Mouse (Mus musculus): ENCODE results near the gene Clasp2. TPM values are rescaled to one million over a fixed set of nuclear protein-coding genes. Genes with fewer than 3 reads are reported as not detected.
A peak's percentile ranks its signal among the peaks of the same experiment; 100 is the strongest.
"Not testable (repeated sequence)": the region's sequence is repeated elsewhere in the genome, so short reads cannot be mapped to it uniquely, and the experiment has no call there.

Clasp2 gene
- total and polyA plus RNA-seq, 3 experiments = 28.7 to 209 (median 30.8) TPM

- H3K79me2 ChIP-seq (ENCODE audit: control insufficient read depth, insufficient read depth, low read length, poor library complexity); H3K4me1 ChIP-seq (ENCODE audit: control insufficient read depth in 1 of 2, insufficient read depth in 2 of 2, low read length in 2 of 2); H3K36me3 ChIP-seq (ENCODE audit: control insufficient read depth in 1 of 2, insufficient read depth in 2 of 2, low read length in 2 of 2); H3K4me3 ChIP-seq (ENCODE audit: control insufficient read depth in 1 of 2, insufficient read depth in 1 of 2, low read depth in 2 of 2, low read length in 2 of 2); H3K27ac ChIP-seq (ENCODE audit: control insufficient read depth, low read depth, low read length); H3K9me3 ChIP-seq (replicated peaks; ENCODE audit: insufficient read depth, low read length); H3K27me3 ChIP-seq (ENCODE audit: control insufficient read depth in 1 of 2, insufficient read depth in 2 of 2, low read length in 2 of 2); H3K9ac ChIP-seq (ENCODE audit: control insufficient read depth, low read depth, low read length, poor library complexity, severe bottlenecking): not testable (repeated sequence)
- TF ChIP-seq ZNF384 (IDR thresholded peaks at IDR 0.05; ENCODE audit: low read depth, low read length) = peak; percentile 54
- DNase-seq (ENCODE audit: low read depth, low spot score) = peak; percentile 30
These were observed 15.7 kb upstream of the Clasp2 start for GRCm38 (mm10) chr9:113725609-113726008.

GRCm38 (mm10) chr9:113726131-113726530 lies 15.1 kb upstream of the Clasp2 start:
- no peak overlapping the region for H3K9ac ChIP-seq (ENCODE audit: control insufficient read depth, low read depth, low read length, poor library complexity, severe bottlenecking)
- TF ChIP-seq POLR2AphosphoS2 (IDR thresholded peaks at IDR 0.05; ENCODE audit: low read length) = no peak
- TF ChIP-seq TAL1 (IDR thresholded peaks at IDR 0.05; ENCODE audit: low read length) = no peak
- TF ChIP-seq ZKSCAN1 (IDR thresholded peaks at IDR 0.05; ENCODE audit: low read depth, low read length) = no peak
- TF ChIP-seq GABPA (IDR thresholded peaks at IDR 0.05; ENCODE audit: low read depth, low read length) = no peak
- TF ChIP-seq E2F4 (IDR thresholded peaks at IDR 0.05; ENCODE audit: borderline replicate concordance, low read depth, low read length) = no peak
- no peak for TF ChIP-seq MEF2A (IDR thresholded peaks at IDR 0.05; ENCODE audit: extremely low read depth, insufficient replicate concordance, low read depth, low read length, poor library complexity, severe bottlenecking)
- no peak for TF ChIP-seq USF1 (IDR thresholded peaks at IDR 0.05; ENCODE audit: low read depth, low read length)
- TF ChIP-seq MYC (IDR thresholded peaks at IDR 0.05; ENCODE audit: low read depth, low read length) = no peak
- no peak for TF ChIP-seq POLR2AphosphoS5 (IDR thresholded peaks at IDR 0.05; ENCODE audit: borderline replicate concordance, low read depth, low read length)
- no peak for TF ChIP-seq MXI1 (IDR thresholded peaks at IDR 0.05; ENCODE audit: low read depth, low read length)
- TF ChIP-seq KAT2A (conservative IDR thresholded peaks at IDR 0.05; ENCODE audit: low read depth, low read length) = no peak
- TF ChIP-seq TCF12 (IDR thresholded peaks at IDR 0.05; ENCODE audit: low read depth, low read length) = no peak
- H3K36me3 ChIP-seq (ENCODE audit: control insufficient read depth in 1 of 2, insufficient read depth in 2 of 2, low read length in 2 of 2) = no peaks in the 10 kb centered on the region
- H3K4me1 ChIP-seq (ENCODE audit: control insufficient read depth in 1 of 2, insufficient read depth in 2 of 2, low read length in 2 of 2) = 0 out of 4 replicates have a peak, but pooled peaks cover 0 to 3% of the 10 kb centered on the region in 2 experiments
- H3K9me3 ChIP-seq (replicated peaks; ENCODE audit: insufficient read depth, low read length) = no peaks in the 10 kb centered on the region
- no peak overlapping the region for H3K4me3 ChIP-seq (ENCODE audit: control insufficient read depth in 1 of 2, insufficient read depth in 1 of 2, low read depth in 2 of 2, low read length in 2 of 2)
- H3K27ac ChIP-seq (ENCODE audit: control insufficient read depth, low read depth, low read length) = no peak overlapping the region
- DNase-seq (ENCODE audit: low read depth, low spot score) = no peak
- peaks cover 0 to 2% of the 10 kb centered on the region in 2 experiments; a peak in 1 of 4 replicates for H3K27me3 ChIP-seq (ENCODE audit: control insufficient read depth in 1 of 2, insufficient read depth in 2 of 2, low read length in 2 of 2)
- no peaks in the 10 kb centered on the region for H3K79me2 ChIP-seq (ENCODE audit: control insufficient read depth, insufficient read depth, low read length, poor library complexity)

GRCm38 (mm10) chr9:113726991-113727680 lies 14.1 kb upstream of the Clasp2 start:
- peak; percentile 15 for DNase-seq (ENCODE audit: low read depth, low spot score)
- H3K79me2 ChIP-seq (ENCODE audit: control insufficient read depth, insufficient read depth, low read length, poor library complexity) = no peaks in the 10 kb centered on the region
- H3K4me3 ChIP-seq (ENCODE audit: control insufficient read depth in 1 of 2, insufficient read depth in 1 of 2, low read depth in 2 of 2, low read length in 2 of 2) = no peak overlapping the region
- TF ChIP-seq MAX (IDR thresholded peaks at IDR 0.05; ENCODE audit: low read length) (no peak), RCOR1 (IDR thresholded peaks at IDR 0.05; ENCODE audit: low read depth, low read length) (no peak)
- no peak overlapping the region for H3K9ac ChIP-seq (ENCODE audit: control insufficient read depth, low read depth, low read length, poor library complexity, severe bottlenecking)
- H3K9me3 ChIP-seq (replicated peaks; ENCODE audit: insufficient read depth, low read length) = no peaks in the 10 kb centered on the region
- H3K27ac ChIP-seq (ENCODE audit: control insufficient read depth, low read depth, low read length) = no peak overlapping the region
- no peaks in the 10 kb centered on the region for H3K36me3 ChIP-seq (ENCODE audit: control insufficient read depth in 1 of 2, insufficient read depth in 2 of 2, low read length in 2 of 2)
- H3K4me1 ChIP-seq (ENCODE audit: control insufficient read depth in 1 of 2, insufficient read depth in 2 of 2, low read length in 2 of 2) = 0 out of 4 replicates have a peak, but pooled peaks cover 0 to 3% of the 10 kb centered on the region in 2 experiments
- H3K27me3 ChIP-seq (ENCODE audit: control insufficient read depth in 1 of 2, insufficient read depth in 2 of 2, low read length in 2 of 2) = peaks cover 0 to 4% of the 10 kb centered on the region in 2 experiments; a peak in 1 of 4 replicates

All from MEL (cell line).